Mouse (Mus musculus) ES-E14 (cell line): ENCODE data around the gene Pitpnm1. TPM values are rescaled to one million over a fixed set of nuclear protein-coding genes. Genes with fewer than 3 reads are reported as not detected.
A peak's percentile ranks its signal among the peaks of the same experiment; 100 is the strongest.

ENCODE experiments used
- DNase-seq: peaks from one replicate; pipeline ENCODE4 v3.0.0-alpha.2; 2013; ENCODE audit warnings: low read depth, low spot score
- H3K27ac ChIP-seq: 2 replicates; pipeline ENCODE4 v1.5.1; 2012; ENCODE audit warnings: low read depth, mild to moderate bottlenecking, low read length, moderate library complexity, mixed read lengths; ENCODE audit not compliant: poor library complexity, insufficient read depth, severe bottlenecking
- H3K36me3 ChIP-seq: 2 replicates; pipeline ENCODE4 v1.6.1; 2012; ENCODE audit warnings: mild to moderate bottlenecking, low read length, moderate library complexity, mixed read lengths; ENCODE audit not compliant: control insufficient read depth, poor library complexity, insufficient read depth, severe bottlenecking
- H3K4me1 ChIP-seq, 2 experiments: fragments of 150-350 bp in 1 of 2; sonication (generic) in 1 of 2; 2 replicates each; pipeline ENCODE4 v1.6.1; 2012; ENCODE audit warnings: low read length in 2 of 2, mild to moderate bottlenecking in 1 of 2, mixed read lengths in 1 of 2; ENCODE audit not compliant: control insufficient read depth in 2 of 2, insufficient read depth in 2 of 2, poor library complexity in 1 of 2
- H3K4me3 ChIP-seq, 2 experiments: fragments of 150-350 bp in 1 of 2; sonication (generic) in 1 of 2; 2 replicates each; pipeline ENCODE4 v1.5.1; 2012; ENCODE audit warnings: low read length in 2 of 2, low read depth in 1 of 2, mild to moderate bottlenecking in 1 of 2, mixed read lengths in 1 of 2; ENCODE audit not compliant: insufficient read depth in 1 of 2, poor library complexity in 1 of 2, severe bottlenecking in 1 of 2
- H3K9ac ChIP-seq: 2 replicates; pipeline ENCODE4 v1.6.1; 2012; ENCODE audit warnings: low read depth, mild to moderate bottlenecking, low read length, mixed read lengths; ENCODE audit not compliant: poor library complexity, insufficient read depth, severe bottlenecking
- H3K9me3 ChIP-seq: fragments of 150-350 bp; sonication (generic); 2 replicates; pipeline ENCODE4 v1.6.1; 2012; ENCODE audit warnings: low read depth, mild to moderate bottlenecking, low read length; ENCODE audit not compliant: control insufficient read depth, insufficient read depth
- CHD2 ChIP-seq: IDR thresholded peaks from 2 replicates; pipeline ENCODE4 v1.6.1; 2014; ENCODE audit warnings: mild to moderate bottlenecking, low read depth, low read length, inconsistent platforms
- HCFC1 ChIP-seq: IDR thresholded peaks from 2 replicates; pipeline ENCODE4 v1.6.1; 2012; ENCODE audit warnings: low read length, inconsistent platforms, borderline replicate concordance; ENCODE audit not compliant: insufficient read depth
- MAFK ChIP-seq: IDR thresholded peaks from 2 replicates; pipeline ENCODE4 v1.6.1; 2014; ENCODE audit warnings: mild to moderate bottlenecking, low read depth, low read length, inconsistent platforms; ENCODE audit not compliant: insufficient read depth
- ZC3H11A ChIP-seq: IDR thresholded peaks from 2 replicates; pipeline ENCODE4 v1.6.1; 2012; ENCODE audit warnings: low read depth, mild to moderate bottlenecking, inconsistent platforms, low read length, borderline replicate concordance
- ZNF384 ChIP-seq: IDR thresholded peaks from 2 replicates; pipeline ENCODE4 v1.6.1; 2012; ENCODE audit warnings: low read depth, low read length, inconsistent platforms
- in situ Hi-C, 2 experiments: fragments of 600-800 bp; cut with MboI; formaldehyde crosslinking; loops; one replicate each; pipeline ENCODE4 v1.15.1; 2025; ENCODE audit warnings: low sequenced_read_pairs in 2 of 2, inconsistent platforms in 1 of 2; ENCODE audit not compliant: unreplicated experiment in 2 of 2
- total RNA-seq: library from RNA; depleted of rRNA; stranded (reverse); fragments of 300-350 nt; gene quantifications from 2 replicates; pipeline ENCODE4 v1.2.3, GENCODE M21; 2012

Gene Pitpnm1
- total RNA-seq, 1 experiment: 10.5 TPM

DNA sequence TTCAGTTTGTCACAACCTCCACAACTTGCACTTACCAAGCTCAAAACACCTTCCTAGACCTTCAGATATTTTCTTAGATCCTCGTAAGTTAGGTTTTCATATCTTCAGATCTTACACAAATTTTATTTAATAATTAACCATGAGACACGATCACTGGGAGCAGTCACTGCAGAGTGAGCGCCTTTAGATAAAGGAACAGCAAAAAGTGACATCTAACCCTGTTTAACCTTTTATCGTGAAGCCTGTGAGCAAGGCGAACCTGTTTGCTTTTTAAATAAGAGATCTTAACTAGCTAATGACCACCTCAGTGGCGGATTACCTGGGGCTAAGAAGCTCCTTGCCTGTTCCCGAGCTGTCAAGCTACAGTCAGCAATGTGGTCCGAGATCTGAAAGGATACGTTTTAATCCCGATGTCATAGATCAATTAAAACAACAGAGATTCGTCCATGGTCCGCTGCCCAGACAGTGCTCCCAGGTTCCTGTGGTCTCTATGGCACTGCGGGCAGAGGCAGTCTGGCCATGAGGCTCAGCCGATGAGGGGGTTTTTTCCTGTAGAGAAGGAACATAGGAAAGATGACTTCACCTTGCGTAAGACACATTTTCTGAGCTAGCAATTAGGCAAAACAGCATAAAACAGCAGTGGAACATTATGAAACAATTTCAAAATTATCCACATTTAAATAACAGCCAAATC lies 30.9 kb upstream of the Pitpnm1 start:
- in situ Hi-C loops: no loop called here
- Histone ChIP-seq H3K9ac (no peak overlapping the region), H3K4me1 (0 out of 4 replicates have a peak, but pooled peaks cover 0 to 5% of the 10 kb centered on the region in 2 experiments), H3K4me3 (no peak overlapping the region), H3K27ac (no peak overlapping the region), H3K36me3 (no peaks in the 10 kb centered on the region), H3K9me3 (no peaks in the 10 kb centered on the region)
- DNase-seq: no peak
- TF ChIP-seq ZC3H11A: no peak

DNA sequence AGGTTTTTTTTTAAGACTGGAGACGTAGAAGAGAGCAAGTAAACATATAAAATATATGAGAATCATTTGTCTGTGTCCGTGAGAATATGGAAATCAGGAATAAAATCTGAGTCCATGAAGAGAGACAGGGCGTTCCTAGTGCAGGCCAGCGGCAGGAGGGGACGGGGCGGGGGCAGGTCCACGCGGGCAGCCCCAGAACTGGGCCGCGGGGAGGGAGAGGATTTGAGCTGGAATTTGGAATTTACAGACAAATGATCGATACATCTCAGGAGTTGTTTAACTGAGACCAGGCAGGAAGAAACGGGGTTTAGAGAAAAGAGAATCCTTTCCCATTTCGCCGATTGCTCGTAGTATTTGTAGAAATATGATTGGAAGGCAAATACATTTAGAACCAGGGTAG lies 29.5 kb upstream of the Pitpnm1 start:
- H3K36me3 ChIP-seq: no peaks in the 10 kb centered on the region
- no peak overlapping the region for H3K27ac ChIP-seq
- in situ Hi-C loops: no loop called here
- H3K4me3 ChIP-seq: peak overlapping the region in 1 of 2 experiments; percentile 22; a peak in 1 of 4 replicates
- no peak overlapping the region for H3K9ac ChIP-seq
- no peak for TF ChIP-seq CHD2
- no peak for TF ChIP-seq ZC3H11A
- 0 out of 4 replicates have a peak, but pooled peaks cover 0 to 5% of the 10 kb centered on the region in 2 experiments for H3K4me1 ChIP-seq
- DNase-seq: no peak
- H3K9me3 ChIP-seq: no peaks in the 10 kb centered on the region

DNA sequence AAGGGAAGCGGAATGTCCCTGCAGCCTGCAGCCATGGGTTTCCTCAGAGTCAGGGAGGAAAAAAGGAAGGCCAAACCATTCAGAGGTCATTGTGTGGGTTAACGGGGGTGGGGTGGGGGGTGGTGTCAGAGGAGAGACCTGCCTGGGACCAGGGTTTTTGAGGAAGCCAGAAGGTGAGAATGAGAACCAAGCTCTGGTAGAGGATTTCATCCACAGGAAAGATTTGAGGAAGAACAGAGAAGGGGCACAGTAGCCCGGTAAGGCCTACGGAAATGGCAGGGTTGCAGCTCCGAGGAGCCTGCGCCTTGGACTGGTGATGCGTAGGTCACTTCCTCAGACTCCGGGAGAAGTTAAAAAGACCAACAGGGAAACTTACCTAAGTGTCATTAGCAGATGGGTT lies 29.0 kb upstream of the Pitpnm1 start:
- in situ Hi-C loops: no loop called here
- Histone ChIP-seq H3K9ac (no peak overlapping the region), H3K4me3 (peak overlapping the region in 1 of 2 experiments; percentile 22; a peak in 1 of 4 replicates), H3K27ac (no peak overlapping the region), H3K36me3 (no peaks in the 10 kb centered on the region), H3K4me1 (0 out of 4 replicates have a peak, but pooled peaks cover 0 to 5% of the 10 kb centered on the region in 2 experiments), H3K9me3 (no peaks in the 10 kb centered on the region)
- TF ChIP-seq HCFC1 (no peak), MAFK (no peak), CHD2 (no peak), ZNF384 (no peak), ZC3H11A (no peak)
- no peak for DNase-seq

DNA sequence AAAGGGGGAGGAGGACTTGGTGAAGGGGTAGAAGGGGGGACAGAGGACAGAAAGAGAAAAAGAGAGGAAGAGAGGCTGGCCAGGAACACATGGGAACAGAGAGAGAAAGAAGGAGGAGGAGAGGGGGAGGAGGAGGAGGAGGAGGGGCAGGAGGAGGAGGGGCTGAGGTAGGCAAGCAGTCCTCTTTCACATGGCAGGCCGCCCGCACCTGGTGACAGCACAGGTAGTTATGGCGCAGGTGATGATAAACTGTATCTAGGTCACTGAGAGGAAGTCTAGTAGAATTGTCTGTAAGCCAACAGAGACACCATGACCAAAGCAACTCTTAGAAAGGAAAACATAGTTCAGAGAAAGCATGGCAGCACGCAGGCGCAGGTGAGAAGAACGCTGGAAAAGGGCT lies 28.4 kb upstream of the Pitpnm1 start:
- H3K4me1 ChIP-seq: 0 out of 4 replicates have a peak, but pooled peaks cover 0 to 5% of the 10 kb centered on the region in 2 experiments
- H3K4me3 ChIP-seq: no peak overlapping the region
- no peaks in the 10 kb centered on the region for H3K36me3 ChIP-seq
- in situ Hi-C loops: no loop called here
- no peaks in the 10 kb centered on the region for H3K9me3 ChIP-seq
- H3K27ac ChIP-seq: no peak overlapping the region
- no peak overlapping the region for H3K9ac ChIP-seq
- no peak for DNase-seq
- TF ChIP-seq HCFC1: no peak
- no peak for TF ChIP-seq ZC3H11A
- TF ChIP-seq ZNF384: no peak
- TF ChIP-seq CHD2: no peak
- TF ChIP-seq MAFK: no peak
